Mouse (Mus musculus) heart, postnatal 10 days (tissue): ENCODE results near the gene Emx2. TPM values are rescaled to one million over a fixed set of nuclear protein-coding genes. Genes with fewer than 3 reads are reported as not detected.

Experiments
- DNase-seq, 2 experiments: peaks; one replicate each; pipeline ENCODE4 v3.0.0; 2021
- intact Hi-C: fragments of 180-260 bp; cut with DNase I; formaldehyde crosslinking; loops from one replicate; pipeline ENCODE4 v1.15.1; 2025
- total RNA-seq, 2 experiments: library from RNA; stranded (reverse); gene quantifications; 2 replicates each; pipeline ENCODE4 v1.2.3; 2021

Gene Emx2
- total RNA-seq, 2 experiments from 2014 or later, result not detected

DNA sequence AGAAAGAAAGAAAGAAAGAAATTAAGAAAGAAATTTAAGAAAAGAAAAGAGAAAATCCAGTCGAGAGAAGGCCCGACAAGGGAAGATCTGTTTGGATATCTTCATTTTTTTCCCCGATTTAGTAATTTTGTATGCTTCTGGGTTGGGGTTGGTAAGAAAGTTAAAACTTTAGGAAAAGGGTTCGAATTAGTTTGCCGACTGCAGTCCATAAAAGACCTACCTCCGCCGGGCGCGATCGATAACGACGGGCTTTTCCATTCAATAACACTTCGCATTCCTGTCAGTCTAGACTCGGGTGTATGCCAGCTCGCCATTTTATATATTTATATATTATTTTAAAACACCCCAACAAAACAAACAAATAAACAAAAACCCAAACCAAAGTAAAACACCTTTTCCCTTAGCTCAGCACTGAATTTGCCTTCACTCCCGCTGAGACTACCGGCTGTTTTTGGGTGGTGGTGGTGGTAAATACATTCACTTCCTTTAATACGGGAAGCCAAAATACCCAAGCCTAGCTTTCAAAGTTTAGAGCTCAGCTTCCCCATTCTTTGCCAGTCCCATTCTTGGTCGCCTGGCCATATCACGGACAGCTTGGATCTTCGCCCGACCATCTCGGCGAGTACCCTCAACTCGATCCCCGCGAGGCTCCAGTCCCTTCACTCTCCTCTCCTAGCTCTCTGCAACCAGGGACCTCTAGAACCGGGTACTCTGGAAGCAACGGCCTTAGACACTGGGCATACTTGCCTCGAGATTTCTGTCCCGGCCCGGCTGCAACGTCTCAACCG lies 2.4 kb downstream of the Emx2 start:
- peak in 1 of 2 experiments; percentile 36 for DNase-seq
- intact Hi-C loops, result no loop called here

DNA sequence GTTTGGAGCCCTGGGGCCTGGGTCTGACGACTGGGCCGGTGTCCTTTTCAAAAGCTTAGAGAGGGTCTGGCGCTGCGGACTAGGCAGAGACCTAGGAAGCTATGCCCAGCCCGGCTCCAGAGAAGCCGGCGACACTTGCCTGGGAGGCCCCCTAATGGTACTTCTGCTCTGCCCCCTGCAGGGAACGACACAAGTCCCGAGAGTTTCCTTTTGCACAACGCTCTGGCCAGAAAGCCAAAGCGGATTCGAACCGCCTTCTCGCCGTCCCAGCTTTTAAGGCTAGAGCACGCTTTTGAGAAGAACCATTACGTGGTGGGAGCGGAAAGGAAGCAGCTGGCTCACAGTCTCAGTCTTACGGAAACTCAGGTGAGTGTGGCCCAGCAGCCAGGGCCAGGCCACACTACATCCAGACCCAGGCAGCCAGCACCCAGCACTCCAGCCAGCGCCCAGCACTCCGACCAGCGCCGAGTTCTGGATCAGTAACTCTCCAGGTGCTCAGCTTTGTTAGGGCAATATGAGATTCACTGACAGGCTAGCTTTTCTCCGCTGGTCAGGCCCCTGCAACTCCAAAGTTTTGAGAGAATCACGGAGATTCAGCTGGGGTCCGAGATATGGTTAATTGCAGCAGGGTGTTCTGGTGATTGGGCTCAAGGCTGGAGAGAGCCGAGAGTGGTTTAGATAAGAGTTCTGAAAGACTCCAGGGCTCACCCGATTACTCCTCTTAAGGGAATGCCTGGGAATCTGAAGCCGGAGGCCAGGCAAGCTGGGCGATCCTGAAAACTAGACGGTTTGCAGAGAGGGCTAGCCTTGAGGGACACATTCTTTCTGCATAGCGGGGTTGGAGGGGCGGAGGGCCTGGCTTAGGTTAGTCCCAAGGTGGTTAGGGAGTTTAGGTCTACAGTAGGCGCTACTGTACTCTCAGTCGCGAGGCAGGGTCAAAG lies 3.6 kb downstream of the Emx2 start:
- peak in 1 of 2 experiments; percentile 17 for DNase-seq
- intact Hi-C loops, result no loop called here

DNA sequence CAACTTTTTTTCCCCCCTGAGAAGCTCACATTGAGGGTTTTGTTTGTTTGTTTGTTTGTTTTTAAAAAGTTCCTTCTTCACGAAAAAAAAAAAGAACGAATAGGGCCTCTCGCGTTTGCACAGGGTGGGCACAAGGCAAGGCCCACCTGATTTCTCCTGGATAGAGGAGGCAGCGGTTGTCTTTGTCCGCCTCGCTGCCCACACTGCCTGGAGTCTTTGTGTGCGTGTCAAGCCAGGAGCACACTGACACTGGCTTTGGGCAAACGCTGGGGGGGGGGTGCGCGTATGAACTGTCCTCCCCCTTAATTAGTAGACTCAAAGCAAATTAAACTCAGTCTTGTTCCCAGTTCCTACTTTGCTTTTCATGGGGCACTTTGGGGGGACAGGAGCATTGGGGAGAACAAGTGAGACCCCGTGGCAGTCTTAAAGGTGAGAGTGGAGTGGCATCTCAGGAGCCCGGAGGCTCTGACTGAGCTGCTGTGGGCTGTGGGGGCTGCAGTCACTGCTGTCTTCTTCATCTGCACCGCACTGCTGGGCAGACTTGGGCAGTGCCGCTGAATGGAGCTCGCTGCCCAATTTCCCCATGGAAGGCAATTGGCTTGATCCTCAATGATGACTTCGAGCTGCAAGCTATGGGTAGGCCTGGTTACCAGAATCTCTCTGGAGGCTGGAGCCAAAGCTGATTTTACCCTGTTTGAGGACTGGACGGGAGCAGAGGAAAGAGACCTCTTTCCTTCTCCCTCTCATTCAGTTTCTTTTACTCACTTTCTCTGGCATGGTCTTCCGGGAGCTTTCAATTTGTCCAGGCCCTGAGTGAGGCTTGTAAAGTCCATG lies 4.5 kb downstream of the Emx2 start:
- DNase-seq, result no peak
- intact Hi-C loops, result no loop called here

DNA sequence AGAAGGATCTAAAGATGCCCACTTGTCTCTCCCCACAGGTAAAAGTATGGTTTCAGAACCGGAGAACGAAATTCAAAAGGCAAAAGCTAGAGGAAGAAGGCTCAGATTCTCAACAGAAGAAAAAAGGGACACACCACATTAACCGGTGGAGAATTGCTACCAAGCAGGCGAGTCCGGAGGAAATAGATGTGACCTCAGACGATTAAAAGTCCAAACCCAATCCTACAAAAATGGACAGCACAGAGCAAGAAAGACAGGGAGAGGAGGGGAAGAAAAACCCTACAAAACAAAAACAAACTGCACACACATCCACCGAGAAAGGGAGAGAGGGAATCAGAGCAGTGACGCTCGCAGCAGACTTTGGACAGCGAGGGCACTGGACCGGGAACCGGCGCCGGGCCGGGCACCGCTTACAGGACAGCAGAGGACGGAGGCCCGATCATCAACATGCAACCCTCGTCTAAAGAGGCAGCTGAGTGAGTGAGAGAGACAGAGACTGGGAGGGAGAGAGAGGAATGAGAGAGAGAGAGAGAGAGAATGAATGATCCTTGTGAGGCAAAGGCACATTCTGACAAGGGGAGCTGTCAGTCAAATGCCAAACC lies 5.8 kb downstream of the Emx2 start:
- no peak for DNase-seq
- intact Hi-C loops, result no loop called here

DNA sequence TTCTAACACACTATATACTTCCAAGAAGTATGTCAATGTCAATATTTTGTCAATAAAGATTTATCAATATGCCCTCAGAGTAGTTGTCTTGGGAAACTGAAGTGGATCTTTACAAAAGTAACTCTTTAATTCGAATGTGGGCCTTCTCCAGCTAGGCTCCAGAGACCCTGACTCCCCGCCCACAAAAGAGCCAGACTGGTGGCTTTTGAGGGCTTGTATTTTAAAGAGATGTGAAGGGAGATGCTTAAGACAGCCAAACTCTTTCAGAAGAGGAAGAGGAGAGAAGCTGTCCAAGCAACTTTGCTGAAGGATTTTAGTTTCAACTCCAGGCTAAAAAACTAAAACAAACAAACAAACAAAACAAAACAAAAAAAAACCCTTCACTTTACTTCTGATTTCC lies 7.1 kb downstream of the Emx2 start:
- intact Hi-C loops, result no loop called here
- no peak for DNase-seq

DNA sequence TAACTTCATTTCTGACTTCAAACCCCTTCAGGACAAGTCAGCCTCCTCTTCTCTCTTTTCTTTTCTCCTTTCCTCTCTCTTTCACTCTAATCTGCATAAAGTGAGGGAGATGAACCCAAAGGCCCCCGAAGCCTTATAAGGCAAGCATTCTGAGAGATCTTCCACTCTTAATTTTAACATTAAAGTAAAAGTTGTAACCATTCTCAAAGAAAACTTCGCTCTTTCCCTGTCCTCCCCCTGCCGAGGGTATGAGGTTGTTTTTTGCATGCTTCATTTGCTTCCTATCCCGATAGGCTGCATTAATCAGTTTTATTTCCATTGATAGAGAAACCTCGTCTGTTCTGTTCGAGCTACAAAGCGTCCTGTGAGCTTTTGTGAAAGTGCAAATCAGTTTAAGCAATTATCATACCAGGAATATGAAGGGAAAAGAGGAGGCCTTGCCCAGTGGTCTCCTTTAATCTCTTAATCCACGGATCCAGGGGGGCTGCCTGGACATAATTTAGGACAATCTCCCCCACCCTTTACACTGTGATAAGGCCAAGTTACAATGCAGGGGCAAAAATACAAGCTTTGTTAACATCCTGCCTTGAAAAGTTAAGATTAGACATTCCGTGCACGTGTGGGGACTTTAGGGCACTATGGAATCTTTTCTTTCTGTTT lies 7.7 kb downstream of the Emx2 start:
- intact Hi-C loops, result no loop called here

DNA sequence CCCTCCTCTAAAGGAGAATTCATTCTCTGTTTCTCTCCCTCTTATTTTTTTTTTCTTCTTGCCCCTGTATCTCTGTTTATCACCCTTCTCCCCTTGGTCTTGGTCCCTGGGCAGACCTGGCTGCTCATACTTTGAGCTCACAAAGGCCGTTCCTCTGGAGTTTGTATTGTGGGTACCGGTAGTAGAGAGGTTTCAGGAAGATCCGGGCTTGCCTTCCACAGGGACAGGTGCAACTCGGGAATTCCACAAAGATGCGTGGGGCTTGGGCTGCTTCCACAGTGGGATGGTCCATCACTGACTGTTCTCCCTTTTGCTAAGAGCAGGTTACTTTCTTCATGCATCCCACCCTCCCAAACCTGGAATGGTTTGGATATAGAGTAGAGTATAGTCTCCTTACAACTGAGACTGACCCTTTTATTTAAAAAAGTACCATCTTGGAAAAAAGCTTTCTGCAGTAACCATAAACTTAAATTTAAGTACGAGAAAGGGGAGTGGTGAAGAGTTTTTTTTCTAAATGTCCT lies 8.3 kb downstream of the Emx2 start:
- no peak for DNase-seq
- intact Hi-C loops, result no loop called here

More for the DNA sequence above, 7.7 kb downstream of the Emx2 start:
- no peak for DNase-seq

DNA sequence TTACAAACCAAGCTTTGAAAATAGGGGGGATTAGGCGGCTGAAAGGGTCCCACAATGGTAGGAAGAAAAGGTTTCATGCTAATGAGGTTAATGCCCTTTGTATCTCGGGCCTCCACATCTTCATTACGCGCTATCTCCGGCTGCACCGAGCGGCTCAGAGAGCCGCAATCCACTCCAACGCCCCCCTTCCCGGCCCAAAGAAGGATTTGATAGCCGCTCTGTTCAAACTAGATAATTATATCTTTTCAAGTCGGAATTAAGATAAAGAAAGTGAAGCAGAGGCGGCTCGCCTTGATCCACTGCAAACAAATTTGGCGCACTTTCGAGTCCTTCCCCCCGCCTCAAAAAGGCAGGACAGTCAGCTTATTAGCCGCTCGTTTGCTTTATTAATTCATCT lies 8.8 kb downstream of the Emx2 start:
- intact Hi-C loops, result no loop called here
- DNase-seq, result no peak

DNA sequence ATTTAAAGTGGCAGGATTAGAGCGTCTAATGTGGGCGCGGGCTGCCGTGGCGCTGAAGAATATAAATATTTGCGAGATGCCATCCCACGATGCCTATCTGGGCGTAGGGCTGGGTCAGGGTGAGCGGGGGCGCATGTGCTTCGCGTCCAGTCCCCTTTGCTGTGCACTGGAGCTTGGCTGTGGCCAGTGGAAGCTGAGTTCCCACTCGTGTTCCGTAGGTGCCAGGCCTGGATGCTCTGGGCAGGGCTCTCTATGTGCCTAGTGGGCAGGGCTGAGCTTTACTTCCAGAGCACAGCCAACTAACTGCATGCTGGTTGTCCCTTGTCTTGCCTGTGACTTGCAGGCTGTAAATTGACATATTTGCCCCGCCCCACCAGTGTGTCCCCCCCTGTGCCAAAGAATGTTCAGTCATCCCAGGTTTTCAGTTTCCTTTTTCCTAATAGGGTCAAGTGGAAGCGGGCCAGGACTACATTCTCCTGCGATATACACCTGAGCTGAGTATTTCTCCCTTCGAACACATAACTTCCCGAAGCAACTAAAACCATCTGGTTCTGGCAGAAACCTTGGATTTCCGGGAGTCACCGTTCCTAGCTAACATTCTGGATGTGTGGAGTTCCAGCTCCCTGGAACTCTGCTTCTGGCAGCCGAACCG lies 9.4 kb downstream of the Emx2 start:
- no peak for DNase-seq
- intact Hi-C loops, result no loop called here

DNA sequence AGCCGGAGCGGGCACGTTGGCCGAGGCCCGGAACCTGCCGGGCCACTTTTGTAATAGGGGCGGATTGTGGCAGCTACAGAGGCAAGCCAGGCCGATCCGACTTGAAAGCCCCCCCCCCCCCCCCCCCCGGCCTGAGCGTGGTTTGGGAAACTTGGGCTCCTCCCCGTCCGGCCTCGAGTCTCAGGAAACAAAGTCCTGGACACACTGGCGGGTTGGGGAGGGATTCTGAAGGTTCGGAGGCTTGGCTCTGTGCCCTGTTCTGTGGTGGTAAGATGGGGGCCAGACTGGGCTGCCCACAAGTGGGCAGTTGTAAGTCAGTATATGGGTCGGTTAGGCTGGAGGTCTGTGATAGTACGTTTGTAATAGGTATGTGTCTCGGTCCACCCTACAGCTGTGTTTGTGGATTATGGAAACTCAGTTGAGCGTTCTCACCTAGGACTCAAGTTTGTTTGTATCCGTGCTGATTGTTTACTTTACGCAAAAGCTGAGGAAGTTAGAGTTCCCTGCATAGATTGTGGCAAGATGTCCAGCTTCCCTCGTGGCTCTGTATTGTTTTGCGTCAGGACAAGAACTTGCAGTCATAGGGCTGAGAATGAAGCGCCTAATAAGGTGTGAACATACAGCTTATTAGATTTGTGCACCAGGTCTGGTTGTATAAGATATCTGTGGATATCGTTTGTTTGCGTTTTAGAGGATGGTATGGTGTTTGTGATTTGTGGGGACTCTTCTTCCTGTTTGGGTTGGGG lies 10.1 kb downstream of the Emx2 start:
- intact Hi-C loops, result no loop called here
- no peak for DNase-seq

DNA sequence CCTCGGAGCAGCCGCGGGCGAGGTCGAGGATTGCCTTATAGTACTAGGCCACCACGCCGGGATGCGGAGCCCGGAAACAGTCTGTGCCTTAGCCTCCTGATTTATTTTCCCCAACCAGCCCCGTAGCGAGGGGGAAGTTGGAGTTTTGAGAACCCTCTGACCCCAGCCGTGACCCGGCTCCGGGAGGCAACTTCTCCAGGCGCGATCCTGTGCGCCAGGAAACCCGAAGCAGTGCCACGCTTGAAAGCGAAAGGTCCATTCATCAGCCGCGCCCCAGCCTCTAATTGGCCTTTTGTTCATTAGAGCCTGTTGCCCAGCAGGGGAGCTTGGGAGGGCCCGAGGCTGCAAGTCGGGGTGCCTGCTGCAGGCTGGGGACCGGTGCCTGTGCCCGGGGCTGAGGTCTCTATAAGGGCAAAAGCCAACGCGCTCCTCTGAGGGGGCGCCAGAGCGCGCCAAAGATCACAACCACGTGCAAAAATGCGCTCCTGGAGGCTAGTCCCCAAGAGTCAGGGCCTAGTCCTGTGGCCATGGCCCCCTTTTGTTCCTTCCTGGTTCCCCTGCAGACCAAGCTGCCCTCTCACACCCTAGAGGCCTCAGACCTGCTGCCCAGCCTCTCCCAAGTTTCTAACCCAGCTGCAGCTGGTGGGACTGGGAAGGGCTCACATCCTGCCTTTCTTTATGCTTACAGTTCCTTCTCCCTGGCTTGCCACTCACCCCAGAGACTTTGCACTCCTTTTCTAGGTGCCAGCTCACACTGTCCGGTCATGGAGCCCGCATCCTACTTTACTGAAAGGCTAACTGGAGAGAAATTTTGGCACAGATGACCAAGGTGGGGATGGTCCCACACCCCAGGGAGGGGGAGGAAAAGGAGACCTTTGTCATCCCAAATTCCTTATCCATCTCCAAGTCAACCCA lies 11.1 kb downstream of the Emx2 start:
- intact Hi-C loops, result no loop called here
- no peak for DNase-seq

DNA sequence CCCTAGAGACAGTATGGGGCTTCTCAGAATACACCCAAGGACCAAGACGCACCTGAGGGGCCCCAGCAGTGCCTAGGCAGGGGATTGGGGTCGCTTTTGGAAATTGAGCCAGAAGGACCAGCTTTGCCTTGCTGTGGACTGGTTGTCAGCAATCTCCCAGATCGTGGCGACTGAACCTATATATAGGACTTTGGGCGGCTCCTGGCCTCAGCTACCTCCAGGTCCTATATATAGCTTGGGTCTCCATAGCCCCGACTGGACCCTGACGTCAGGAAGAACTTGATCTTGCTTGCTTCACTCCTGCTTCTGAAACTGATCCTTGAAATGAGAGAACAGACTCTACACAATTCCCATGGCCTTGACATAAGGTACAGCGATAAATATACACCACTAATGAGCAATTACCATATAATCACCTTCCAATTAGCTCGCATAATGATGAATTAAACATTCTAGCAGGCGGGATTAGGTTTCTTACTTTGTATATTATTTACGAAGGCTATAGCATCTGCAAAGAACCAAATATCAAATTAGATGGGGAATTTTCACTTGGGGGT lies 12.0 kb downstream of the Emx2 start:
- DNase-seq, result no peak
- intact Hi-C loops, result no loop called here

DNA sequence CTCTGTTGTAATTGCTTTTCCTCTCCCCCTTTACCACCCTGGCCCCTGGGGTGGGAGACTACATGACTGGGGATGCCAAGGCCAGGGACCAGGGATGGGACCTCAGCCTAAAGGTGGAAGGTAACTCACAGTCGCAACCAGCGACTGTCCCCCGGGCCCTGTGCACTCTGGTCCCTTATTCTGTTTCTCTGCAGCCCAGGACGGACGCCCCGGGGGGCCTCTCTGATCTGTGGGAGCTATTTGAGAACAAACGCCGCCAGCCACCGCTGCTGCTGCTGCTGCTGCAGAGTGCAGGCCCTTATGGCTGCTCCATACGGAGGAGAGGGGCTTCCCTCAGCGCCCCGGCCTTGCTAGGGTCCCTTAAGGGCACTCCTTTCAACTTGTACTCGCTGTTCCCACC lies 12.7 kb downstream of the Emx2 start:
- intact Hi-C loops, result no loop called here
- DNase-seq, result no peak

DNA sequence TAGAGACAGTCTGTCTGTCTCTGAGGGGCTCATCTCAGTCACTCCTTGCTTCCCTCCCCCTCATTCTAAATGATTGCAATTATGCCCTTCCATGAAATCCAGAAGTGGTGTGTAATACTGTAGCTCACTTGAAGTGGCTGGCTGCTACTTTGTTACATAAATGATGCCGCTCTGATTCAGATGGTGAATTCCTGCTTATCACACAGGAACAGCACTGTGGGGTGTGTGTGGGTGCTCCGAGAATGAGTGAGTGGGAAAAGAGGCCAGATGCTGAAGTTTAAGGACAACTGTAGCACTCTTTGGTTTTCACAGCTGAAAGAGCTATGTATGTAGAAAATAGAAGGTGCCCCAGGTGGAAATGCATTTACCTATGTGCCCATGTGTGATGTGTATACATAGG lies 14.7 kb downstream of the Emx2 start:
- DNase-seq, result no peak
- intact Hi-C loops, result no loop called here

DNA sequence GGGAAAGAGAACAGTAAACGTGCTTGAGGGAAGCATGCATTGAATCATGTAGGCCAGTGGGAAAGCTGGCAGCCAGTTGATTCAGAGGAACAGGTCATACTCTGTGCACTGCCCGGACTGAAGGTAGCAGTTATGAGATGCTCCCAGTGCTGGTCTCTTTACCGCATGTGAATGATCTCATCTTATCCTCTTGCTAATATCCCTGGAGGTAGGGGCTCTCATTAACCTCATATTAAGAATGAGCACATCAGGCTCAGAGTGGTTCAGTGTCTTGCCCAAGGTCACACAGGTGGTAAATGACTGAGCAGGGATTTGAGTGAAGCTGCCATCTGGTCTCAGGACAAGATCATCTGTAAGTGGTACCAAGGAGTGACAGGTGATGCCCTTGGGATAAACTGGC lies 21.7 kb downstream of the Emx2 start:
- intact Hi-C loops, result no loop called here
- DNase-seq, result no peak

DNA sequence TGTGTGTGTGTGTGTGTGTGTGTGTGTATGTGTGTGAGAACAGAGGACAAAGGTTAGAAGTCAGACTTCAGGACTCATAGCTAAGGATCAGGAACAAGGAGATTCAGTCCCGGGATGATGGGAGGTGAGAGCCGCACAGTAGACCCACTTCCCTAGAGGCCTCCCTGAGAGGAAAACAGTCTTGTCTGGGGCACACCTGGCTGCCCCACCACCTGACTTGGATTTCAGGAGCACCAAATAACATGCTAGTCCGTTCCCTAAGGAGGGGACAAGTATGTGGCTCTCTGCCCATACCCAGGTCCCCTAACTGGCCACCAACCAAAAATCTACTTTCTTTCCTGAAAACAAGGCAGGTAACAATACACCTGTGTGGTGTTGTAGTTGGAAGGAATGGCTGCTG lies 22.4 kb downstream of the Emx2 start:
- intact Hi-C loops, result no loop called here
- DNase-seq, result no peak

DNA sequence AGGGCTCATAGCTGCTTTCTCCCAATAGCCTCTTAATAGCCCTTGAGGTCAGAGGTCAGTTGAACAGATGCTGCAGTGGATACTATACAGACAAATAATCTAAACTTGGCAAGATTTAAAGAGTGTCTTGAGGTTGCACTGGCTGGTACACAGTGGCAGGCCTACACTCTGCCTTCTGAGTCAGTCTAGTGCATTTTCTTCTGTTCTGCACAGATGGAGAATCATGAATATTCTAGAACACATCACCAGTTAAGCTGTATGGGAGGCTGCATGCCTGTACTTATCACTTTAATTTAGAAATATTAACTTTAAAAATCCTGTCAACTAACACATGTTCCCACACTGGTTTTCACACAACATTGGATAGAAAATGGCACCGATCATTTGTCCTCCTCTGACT lies 34.1 kb downstream of the Emx2 start:
- no peak for DNase-seq
- intact Hi-C loops, result no loop called here
